Mouse (Mus musculus) megakaryocyte, embryonic 14.5 days (primary cell): ENCODE measurements around the gene Paqr6. TPM values are rescaled to one million over a fixed set of nuclear protein-coding genes. Genes with fewer than 3 reads are reported as not detected.

Source experiments
- H3K27me3 ChIP-seq: replicated peaks from 2 replicates; pipeline ENCODE3; 2012; ENCODE audit warnings: inconsistent platforms
- H3K36me3 ChIP-seq: replicated peaks from 2 replicates; pipeline ENCODE3; 2012; ENCODE audit warnings: low read length, inconsistent platforms, mixed read lengths
- H3K4me1 ChIP-seq: 2 replicates; pipeline ENCODE4 v1.6.1; 2012; ENCODE audit warnings: inconsistent platforms
- H3K4me3 ChIP-seq: replicated peaks from 2 replicates; pipeline ENCODE3; 2012; ENCODE audit warnings: moderate library complexity, mild to moderate bottlenecking, inconsistent platforms
- H3K9me3 ChIP-seq: 2 replicates; pipeline ENCODE4 v1.6.1; 2012; ENCODE audit warnings: inconsistent platforms
- FLI1 ChIP-seq: IDR thresholded peaks from 2 replicates; pipeline ENCODE4 v1.6.1; 2012; ENCODE audit warnings: low read length, inconsistent platforms, mixed read lengths
- GATA1 ChIP-seq: IDR thresholded peaks from 3 replicates; pipeline ENCODE4 v1.6.1; 2012; ENCODE audit warnings: mixed read lengths, low read length, inconsistent platforms, borderline replicate concordance
- polyA plus RNA-seq: library from polyadenylated mRNA; stranded (reverse); fragments of >175 nt; gene quantifications from 2 replicates; pipeline ENCODE4 v1.2.3, GENCODE M21; 2012; ENCODE audit warnings: low replicate concordance; ENCODE audit not compliant: insufficient read depth

The Paqr6 gene
- polyA plus RNA-seq, 1 experiment = not detected

- Histone ChIP-seq H3K36me3 (peaks cover 40% of the 10 kb centered on the region), H3K4me3 (peak overlapping the region; percentile 33), H3K9me3 (no peaks in the 10 kb centered on the region), H3K4me1 (peaks cover 72% of the 10 kb centered on the region), H3K27me3 (no peaks in the 10 kb centered on the region)
- TF ChIP-seq FLI1 (no peak), GATA1 (no peak)
Measured at GRCm38 (mm10) chr3:88338316-88338715, 26.1 kb upstream of the Paqr6 start.

GRCm38 (mm10) chr3:88339006-88339405 is 25.4 kb upstream of the Paqr6 start:
- Histone ChIP-seq H3K9me3 (no peaks in the 10 kb centered on the region), H3K27me3 (no peaks in the 10 kb centered on the region), H3K4me1 (peaks cover 66% of the 10 kb centered on the region), H3K4me3 (peak overlapping the region; percentile 16), H3K36me3 (peaks cover 46% of the 10 kb centered on the region)
- TF ChIP-seq FLI1 = no peak

GRCm38 (mm10) chr3:88350732-88351131 is 13.7 kb upstream of the Paqr6 start:
- Histone ChIP-seq H3K4me3 (no peak overlapping the region), H3K27me3 (no peaks in the 10 kb centered on the region), H3K9me3 (no peaks in the 10 kb centered on the region), H3K4me1 (peaks cover 20% of the 10 kb centered on the region), H3K36me3 (peaks cover 100% of the 10 kb centered on the region)
- TF ChIP-seq FLI1 (no peak), GATA1 (no peak)

GRCm38 (mm10) chr3:88352907-88353306 is 11.5 kb upstream of the Paqr6 start:
- H3K9me3 ChIP-seq = no peaks in the 10 kb centered on the region
- H3K27me3 ChIP-seq = no peaks in the 10 kb centered on the region
- H3K4me1 ChIP-seq = peaks cover 40% of the 10 kb centered on the region
- no peak overlapping the region for H3K4me3 ChIP-seq
- TF ChIP-seq FLI1 (no peak), GATA1 (no peak)
- H3K36me3 ChIP-seq = peaks cover 99% of the 10 kb centered on the region

GRCm38 (mm10) chr3:88354396-88355165 is 9.8 kb upstream of the Paqr6 start:
- peaks cover 99% of the 10 kb centered on the region for H3K36me3 ChIP-seq
- no peak overlapping the region for H3K4me3 ChIP-seq
- peaks cover 40% of the 10 kb centered on the region for H3K4me1 ChIP-seq
- H3K27me3 ChIP-seq = no peaks in the 10 kb centered on the region
- H3K9me3 ChIP-seq = no peaks in the 10 kb centered on the region
- no peak for TF ChIP-seq FLI1
- no peak for TF ChIP-seq GATA1

GRCm38 (mm10) chr3:88359584-88359983 is 4.8 kb upstream of the Paqr6 start:
- peaks cover 35% of the 10 kb centered on the region for H3K4me1 ChIP-seq
- no peak for TF ChIP-seq GATA1
- no peak for TF ChIP-seq FLI1
- H3K9me3 ChIP-seq = no peaks in the 10 kb centered on the region
- H3K4me3 ChIP-seq = no peak overlapping the region
- H3K36me3 ChIP-seq = peaks cover 92% of the 10 kb centered on the region
- peaks cover 5% of the 10 kb centered on the region for H3K27me3 ChIP-seq

- no peaks in the 10 kb centered on the region for H3K9me3 ChIP-seq
- peaks cover 35% of the 10 kb centered on the region for H3K4me1 ChIP-seq
- H3K36me3 ChIP-seq = peaks cover 88% of the 10 kb centered on the region
- peaks cover 9% of the 10 kb centered on the region for H3K27me3 ChIP-seq
- TF ChIP-seq GATA1 (no peak), FLI1 (no peak)
- no peak overlapping the region for H3K4me3 ChIP-seq
Measured at GRCm38 (mm10) chr3:88359989-88360388, 4.4 kb upstream of the Paqr6 start.

- H3K4me1 ChIP-seq = peaks cover 30% of the 10 kb centered on the region
- H3K27me3 ChIP-seq = peaks cover 19% of the 10 kb centered on the region
- TF ChIP-seq FLI1 (no peak), GATA1 (no peak)
- H3K36me3 ChIP-seq = peaks cover 77% of the 10 kb centered on the region
- H3K4me3 ChIP-seq = no peak overlapping the region
- peaks cover 7% of the 10 kb centered on the region for H3K9me3 ChIP-seq
Measured at GRCm38 (mm10) chr3:88361096-88361495, 3.3 kb upstream of the Paqr6 start.

GRCm38 (mm10) chr3:88361612-88362313 is 2.6 kb upstream of the Paqr6 start:
- H3K36me3 ChIP-seq = peaks cover 70% of the 10 kb centered on the region
- TF ChIP-seq GATA1 (no peak), FLI1 (no peak)
- no peak overlapping the region for H3K4me3 ChIP-seq
- peaks cover 21% of the 10 kb centered on the region for H3K27me3 ChIP-seq
- H3K4me1 ChIP-seq = peaks cover 25% of the 10 kb centered on the region
- H3K9me3 ChIP-seq = peaks cover 7% of the 10 kb centered on the region

GRCm38 (mm10) chr3:88363700-88364099 is 684 bp upstream of the Paqr6 start:
- TF ChIP-seq GATA1 (no peak), FLI1 (no peak)

More at GRCm38 (mm10) chr3:88363700-88364099, 684 bp upstream of the Paqr6 start:
- H3K4me3 ChIP-seq = no peak overlapping the region
- H3K9me3 ChIP-seq = peaks cover 9% of the 10 kb centered on the region
- H3K4me1 ChIP-seq = peaks cover 20% of the 10 kb centered on the region
- H3K36me3 ChIP-seq = peaks cover 52% of the 10 kb centered on the region
- H3K27me3 ChIP-seq = peaks cover 26% of the 10 kb centered on the region
